ENCODE assay signal across 9 mouse cellular contexts in genomic region chr16:30791048-30791855, GRCm38 (mm10).
A peak's percentile ranks its signal among the peaks of the same experiment; 100 is the strongest.
DNase-seq lines count a peak whose midpoint lies in the region; ATAC-seq lines count a peak whose summit lies in the region.
"Had no signal": no experiment of that assay in that cellular context is flagged by ENCODE, and none has a peak within 500 bp of the region (broad histone marks: within the 10 kb centered on the region; RNA-seq: fewer than 3 reads in every experiment).

No protein-coding gene starts in this region.

- no peak for DNase-seq in hindbrain, embryonic 11.5 days (ENCODE audit: low spot score)
- no peak for DNase-seq in spleen, adult 12 weeks (ENCODE audit: low spot score)
- DNase-seq in left cerebral cortex, postnatal 36 days (ENCODE audit: low spot score in 2 of 2), result no peak

- peaks cover 27% of the 10 kb centered on the region for H3K4me1 ChIP-seq in hindbrain, embryonic 12.5 days
- H3K4me1 ChIP-seq in hindbrain, embryonic 11.5 days (replicated peaks; ENCODE audit: control insufficient read depth, insufficient read depth, low read length), result peaks cover 6% of the 10 kb centered on the region; the same call in 1 of the 2 replicates
- peaks cover 20% of the 10 kb centered on the region for H3K4me1 ChIP-seq in midbrain, embryonic 13.5 days (replicated peaks)
- peaks cover 15% of the 10 kb centered on the region for H3K4me1 ChIP-seq in midbrain, embryonic 15.5 days
- H3K4me1 ChIP-seq in intestine, embryonic 16.5 days (ENCODE audit: control insufficient read depth, insufficient read depth, low read length), result peaks cover 42% of the 10 kb centered on the region
- H3K4me1 ChIP-seq in stomach, embryonic 16.5 days (ENCODE audit: control insufficient read depth, insufficient read depth, low read length), result peaks cover 46% of the 10 kb centered on the region

- H3K9ac ChIP-seq in hindbrain, embryonic 12.5 days, result no peak overlapping the region
- no peak overlapping the region for H3K9ac ChIP-seq in hindbrain, embryonic 11.5 days (ENCODE audit: low read depth, low read length)
- no peak overlapping the region for H3K9ac ChIP-seq in midbrain, embryonic 13.5 days (replicated peaks)
- H3K9ac ChIP-seq in midbrain, embryonic 15.5 days, result no peak overlapping the region
- H3K9ac ChIP-seq in intestine, embryonic 16.5 days (ENCODE audit: low read depth, low read length), result no peak overlapping the region
- H3K9ac ChIP-seq in stomach, embryonic 16.5 days (ENCODE audit: low read length), result no peak overlapping the region

- no peaks in the 10 kb centered on the region for H3K36me3 ChIP-seq in hindbrain, embryonic 12.5 days
- no peaks in the 10 kb centered on the region for H3K36me3 ChIP-seq in hindbrain, embryonic 11.5 days (ENCODE audit: control insufficient read depth, insufficient read depth, low read length)
- no peaks in the 10 kb centered on the region for H3K36me3 ChIP-seq in midbrain, embryonic 13.5 days
- H3K36me3 ChIP-seq in midbrain, embryonic 15.5 days (replicated peaks), result no peaks in the 10 kb centered on the region
- no peaks in the 10 kb centered on the region for H3K36me3 ChIP-seq in intestine, embryonic 16.5 days (ENCODE audit: control insufficient read depth, insufficient read depth, low read length)
- no peaks in the 10 kb centered on the region for H3K36me3 ChIP-seq in stomach, embryonic 16.5 days (ENCODE audit: control insufficient read depth, insufficient read depth, low read length)

- H3K27ac ChIP-seq in hindbrain, embryonic 12.5 days, result peak overlapping the region; percentile 77; the same call in 1 of the 2 replicates
- H3K27ac ChIP-seq in hindbrain, embryonic 11.5 days (ENCODE audit: low read depth, low read length), result no peak overlapping the region
- H3K27ac ChIP-seq in midbrain, embryonic 13.5 days, result peak overlapping the region; percentile 16; the same call in 1 of the 2 replicates
- no peak overlapping the region for H3K27ac ChIP-seq in midbrain, embryonic 15.5 days
- peak overlapping the region; percentile 75; the same call in 1 of the 2 replicates for H3K27ac ChIP-seq in intestine, embryonic 16.5 days (ENCODE audit: low read length)
- H3K27ac ChIP-seq in stomach, embryonic 16.5 days (ENCODE audit: low read length), result peak overlapping the region; percentile 95

- no peak overlapping the region for H3K4me2 ChIP-seq in hindbrain, embryonic 12.5 days (replicated peaks)
- no peak overlapping the region for H3K4me2 ChIP-seq in hindbrain, embryonic 11.5 days (replicated peaks; ENCODE audit: low read depth, low read length)
- H3K4me2 ChIP-seq in midbrain, embryonic 13.5 days (replicated peaks), result no peak overlapping the region
- no peak overlapping the region for H3K4me2 ChIP-seq in midbrain, embryonic 15.5 days
- H3K4me2 ChIP-seq in intestine, embryonic 16.5 days (ENCODE audit: low read depth, low read length), result peak overlapping the region; percentile 32; the same call in 1 of the 2 replicates
- peak overlapping the region; percentile 17 for H3K4me2 ChIP-seq in stomach, embryonic 16.5 days (ENCODE audit: low read depth, low read length)

- intact Hi-C loops in left cerebral cortex, postnatal 36 days (cut with DNase I), result no loop called here

- H3K9me3 ChIP-seq in hindbrain, embryonic 12.5 days (replicated peaks), result no peaks in the 10 kb centered on the region
- no peaks in the 10 kb centered on the region for H3K9me3 ChIP-seq in hindbrain, embryonic 11.5 days (ENCODE audit: control insufficient read depth, low read length)
- H3K9me3 ChIP-seq in midbrain, embryonic 13.5 days, result no peaks in the 10 kb centered on the region
- no peaks in the 10 kb centered on the region for H3K9me3 ChIP-seq in midbrain, embryonic 15.5 days
- H3K9me3 ChIP-seq in intestine, embryonic 16.5 days (ENCODE audit: control insufficient read depth, low read length), result no peaks in the 10 kb centered on the region
- no peaks in the 10 kb centered on the region for H3K9me3 ChIP-seq in stomach, embryonic 16.5 days (replicated peaks; ENCODE audit: control insufficient read depth, low read length)

- H3K4me3 ChIP-seq in hindbrain, embryonic 12.5 days, result no peak overlapping the region
- H3K4me3 ChIP-seq in hindbrain, embryonic 11.5 days (ENCODE audit: low read depth, low read length), result no peak overlapping the region
- no peak overlapping the region for H3K4me3 ChIP-seq in midbrain, embryonic 13.5 days (replicated peaks)
- H3K4me3 ChIP-seq in midbrain, embryonic 15.5 days, result no peak overlapping the region
- no peak overlapping the region for H3K4me3 ChIP-seq in intestine, embryonic 16.5 days (ENCODE audit: low read length)
- no peak overlapping the region for H3K4me3 ChIP-seq in stomach, embryonic 16.5 days (replicated peaks; ENCODE audit: low read length)

- 62% methylated on average over 10 of the region's 10 CpGs for WGBS in hindbrain, embryonic 12.5 days
- 69% methylated on average over 10 of the region's 10 CpGs for WGBS in hindbrain, embryonic 11.5 days
- WGBS in midbrain, embryonic 13.5 days, result 74% methylated on average over 10 of the region's 10 CpGs
- WGBS in midbrain, embryonic 15.5 days, result 66% methylated on average over 10 of the region's 10 CpGs
- WGBS in intestine, embryonic 16.5 days, result 49% methylated on average over 10 of the region's 10 CpGs
- 52% methylated on average over 10 of the region's 10 CpGs for WGBS in stomach, embryonic 16.5 days

- no peak for ATAC-seq in hindbrain, embryonic 12.5 days (ENCODE audit: low FRiP score)
- no peak for ATAC-seq in hindbrain, embryonic 11.5 days (ENCODE audit: low FRiP score)
- ATAC-seq in midbrain, embryonic 13.5 days, result no peak
- no peak for ATAC-seq in midbrain, embryonic 15.5 days (replicated peaks)
- peak; percentile 78 for ATAC-seq in intestine, embryonic 16.5 days
- ATAC-seq in stomach, embryonic 16.5 days (ENCODE audit: insufficient read depth, low FRiP score), result peak; percentile 77
- ATAC-seq: activated CD4-positive, CD25-positive, alpha-beta regulatory T cell, adult 4 months had no signal

- no peaks in the 10 kb centered on the region for H3K27me3 ChIP-seq in hindbrain, embryonic 12.5 days
- H3K27me3 ChIP-seq in hindbrain, embryonic 11.5 days (ENCODE audit: control insufficient read depth, insufficient read depth, low read length), result no peaks in the 10 kb centered on the region
- H3K27me3 ChIP-seq in midbrain, embryonic 13.5 days, result no peaks in the 10 kb centered on the region
- no peaks in the 10 kb centered on the region for H3K27me3 ChIP-seq in midbrain, embryonic 15.5 days (replicated peaks)
- no peaks in the 10 kb centered on the region for H3K27me3 ChIP-seq in intestine, embryonic 16.5 days (replicated peaks; ENCODE audit: control insufficient read depth, insufficient read depth, low read length)
- no peaks in the 10 kb centered on the region for H3K27me3 ChIP-seq in stomach, embryonic 16.5 days (ENCODE audit: control insufficient read depth, insufficient read depth, low read length)

Comparison
In these comparisons a context has a peak if more than half of its experiments do, and no peak if none do; other contexts are left out.
1. H3K27ac ChIP-seq: peak in hindbrain, embryonic 12.5 days (single experiment), midbrain, embryonic 13.5 days (single experiment), intestine, embryonic 16.5 days (single experiment) and stomach, embryonic 16.5 days (single experiment); none in hindbrain, embryonic 11.5 days (single experiment) and midbrain, embryonic 15.5 days (single experiment).
2. ATAC-seq: peak in intestine, embryonic 16.5 days (single experiment) and stomach, embryonic 16.5 days (single experiment); none in hindbrain, embryonic 12.5 days (single experiment), hindbrain, embryonic 11.5 days (single experiment), midbrain, embryonic 13.5 days (single experiment) and midbrain, embryonic 15.5 days (single experiment).
3. H3K4me2 ChIP-seq: peak in intestine, embryonic 16.5 days (single experiment) and stomach, embryonic 16.5 days (single experiment); none in hindbrain, embryonic 12.5 days (single experiment), hindbrain, embryonic 11.5 days (single experiment), midbrain, embryonic 13.5 days (single experiment) and midbrain, embryonic 15.5 days (single experiment).